Mouse (Mus musculus) erythroblast, embryonic 14.5 days (primary cell): ENCODE measurements around the gene Kank2. TPM values are rescaled to one million over a fixed set of nuclear protein-coding genes. Genes with fewer than 3 reads are reported as not detected.

ENCODE experiments used
- H3K27me3 ChIP-seq: 2 replicates; pipeline ENCODE4 v1.6.1; 2012; ENCODE audit warnings: inconsistent platforms; ENCODE audit not compliant: control insufficient read depth
- H3K36me3 ChIP-seq: 2 replicates; pipeline ENCODE4 v1.6.1; 2012; ENCODE audit warnings: mild to moderate bottlenecking, inconsistent platforms; ENCODE audit not compliant: control insufficient read depth
- H3K4me1 ChIP-seq: 2 replicates; pipeline ENCODE4 v1.6.1; 2012; ENCODE audit warnings: inconsistent platforms; ENCODE audit not compliant: control insufficient read depth
- H3K4me3 ChIP-seq: replicated peaks from 2 replicates; pipeline ENCODE3; 2012; ENCODE audit warnings: moderate library complexity, mild to moderate bottlenecking, inconsistent platforms
- H3K9me3 ChIP-seq: 2 replicates; pipeline ENCODE4 v1.6.1; 2012; ENCODE audit warnings: low read length, inconsistent platforms, mixed read lengths; ENCODE audit not compliant: control insufficient read depth
- GATA1 ChIP-seq: IDR thresholded peaks from 2 replicates; pipeline ENCODE4 v1.6.1; 2012; ENCODE audit warnings: low read length, inconsistent platforms, mixed read lengths
- TAL1 ChIP-seq: IDR thresholded peaks from 3 replicates; pipeline ENCODE4 v1.6.1; 2012; ENCODE audit warnings: low read length, inconsistent platforms, mixed read lengths
- polyA plus RNA-seq: library from polyadenylated mRNA; stranded (reverse); fragments of >175 nt; gene quantifications from 2 replicates; pipeline ENCODE4 v1.2.3, GENCODE M21; 2012

Kank2 gene
- polyA plus RNA-seq, 1 experiment, result 0.02 TPM

DNA sequence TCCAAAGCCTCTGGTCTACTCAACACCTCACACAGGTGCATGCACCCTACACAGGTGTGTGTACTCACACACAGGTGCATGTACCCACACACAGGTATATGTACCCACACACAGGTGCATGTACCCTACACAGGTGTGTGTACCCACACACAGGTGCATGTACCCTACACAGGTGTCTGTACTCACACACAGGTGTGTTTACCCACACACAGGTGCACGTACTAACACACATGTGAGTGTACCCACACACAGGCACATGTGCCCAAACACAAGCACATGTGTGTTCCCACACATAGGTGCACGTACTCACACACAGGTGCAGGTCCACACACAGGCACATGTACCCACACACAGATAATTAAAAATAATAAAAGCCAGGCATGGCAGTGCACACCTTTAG is 39.1 kb upstream of the Kank2 start:
- TF ChIP-seq GATA1 (no peak), TAL1 (no peak)
- Histone ChIP-seq H3K36me3 (peaks cover 9% of the 10 kb centered on the region; the same call in 1 of the 2 replicates), H3K9me3 (no peaks in the 10 kb centered on the region)

GRCm38 (mm10) chr9:21835258-21835912 is 36.8 kb upstream of the Kank2 start, which contains the start of gene Angptl8:
Gene Angptl8, plus strand, starts transcription at chr9:21835510.
- H3K4me1 ChIP-seq, result no peaks in the 10 kb centered on the region
- H3K9me3 ChIP-seq, result no peaks in the 10 kb centered on the region
- no peaks in the 10 kb centered on the region for H3K27me3 ChIP-seq
- TF ChIP-seq TAL1, result no peak
- TF ChIP-seq GATA1, result no peak
- peak within 1 kb of the TSS; percentile 50 for H3K4me3 ChIP-seq
- H3K36me3 ChIP-seq, result peaks cover 9% of the 10 kb centered on the region; the same call in 1 of the 2 replicates

More for the DNA sequence above, 39.1 kb upstream of the Kank2 start:
- H3K4me1 ChIP-seq, result no peaks in the 10 kb centered on the region
- no peak overlapping the region for H3K4me3 ChIP-seq
- H3K27me3 ChIP-seq, result no peaks in the 10 kb centered on the region

- Histone ChIP-seq H3K36me3 (peaks cover 2% of the 10 kb centered on the region; the same call in 1 of the 2 replicates), H3K27me3 (no peaks in the 10 kb centered on the region), H3K4me1 (no peaks in the 10 kb centered on the region), H3K4me3 (no peak overlapping the region), H3K9me3 (no peaks in the 10 kb centered on the region)
- TF ChIP-seq TAL1 (no peak), GATA1 (no peak)
Measured at GRCm38 (mm10) chr9:21831558-21832240, 33.2 kb upstream of the Kank2 start.

DNA sequence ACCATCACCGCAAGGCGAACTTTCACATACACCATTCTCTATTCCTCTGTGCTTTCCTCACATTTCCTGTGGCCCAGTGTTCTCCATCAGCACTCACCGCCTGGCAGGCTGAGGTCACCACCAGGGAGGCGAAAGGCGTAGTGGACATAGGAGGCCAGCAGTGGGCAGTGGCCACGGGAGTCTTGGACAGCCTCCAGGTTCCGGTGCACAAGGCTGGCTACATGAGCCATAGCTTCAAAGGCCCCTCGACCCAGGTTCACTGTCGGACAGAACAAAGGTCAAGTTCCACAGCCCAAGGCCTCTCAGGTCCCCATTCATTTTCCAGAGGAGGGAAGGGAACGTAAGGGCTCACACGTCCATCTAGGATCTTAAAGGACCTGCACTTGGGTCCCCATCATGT is 32.4 kb upstream of the Kank2 start:
- TF ChIP-seq TAL1 (no peak), GATA1 (no peak)
- H3K36me3 ChIP-seq, result peaks cover 2% of the 10 kb centered on the region; the same call in 1 of the 2 replicates
- no peaks in the 10 kb centered on the region for H3K4me1 ChIP-seq
- no peak overlapping the region for H3K4me3 ChIP-seq
- H3K9me3 ChIP-seq, result no peaks in the 10 kb centered on the region
- H3K27me3 ChIP-seq, result no peaks in the 10 kb centered on the region

DNA sequence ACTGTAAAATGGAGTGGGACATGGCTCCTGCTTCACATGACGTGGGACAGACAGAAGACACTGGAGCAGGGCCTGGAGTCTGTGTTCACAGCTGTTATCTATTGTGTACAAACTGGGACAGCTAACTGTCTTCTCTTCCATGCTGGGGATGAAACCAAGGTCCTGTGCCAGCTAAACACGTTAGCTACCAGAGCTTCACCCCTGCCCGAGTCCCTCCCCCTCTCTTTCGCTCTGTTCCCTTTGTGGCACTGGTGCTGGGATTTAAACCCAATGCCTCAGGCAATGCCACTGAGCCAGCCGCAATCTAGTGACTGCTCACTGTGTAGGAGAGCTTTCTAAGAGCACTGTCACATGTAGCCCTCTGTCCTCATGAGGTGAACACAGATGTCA is 31.9 kb upstream of the Kank2 start:
- TF ChIP-seq TAL1 (no peak), GATA1 (no peak)
- Histone ChIP-seq H3K4me3 (no peak overlapping the region), H3K4me1 (no peaks in the 10 kb centered on the region), H3K27me3 (no peaks in the 10 kb centered on the region), H3K36me3 (peaks cover 2% of the 10 kb centered on the region; the same call in 1 of the 2 replicates), H3K9me3 (no peaks in the 10 kb centered on the region)

GRCm38 (mm10) chr9:21829834-21830460 is 31.4 kb upstream of the Kank2 start:
- H3K27me3 ChIP-seq, result no peaks in the 10 kb centered on the region
- H3K36me3 ChIP-seq, result peaks cover 2% of the 10 kb centered on the region; the same call in 1 of the 2 replicates
- no peaks in the 10 kb centered on the region for H3K9me3 ChIP-seq
- H3K4me1 ChIP-seq, result no peaks in the 10 kb centered on the region
- H3K4me3 ChIP-seq, result no peak overlapping the region
- TF ChIP-seq TAL1, result no peak
- no peak for TF ChIP-seq GATA1

GRCm38 (mm10) chr9:21824366-21824765 is 25.8 kb upstream of the Kank2 start:
- Histone ChIP-seq H3K27me3 (no peaks in the 10 kb centered on the region), H3K4me1 (no peaks in the 10 kb centered on the region; the same call in 1 of the 2 replicates), H3K36me3 (no peaks in the 10 kb centered on the region; the same call in 1 of the 2 replicates), H3K4me3 (no peak overlapping the region), H3K9me3 (no peaks in the 10 kb centered on the region)
- TF ChIP-seq TAL1, result no peak
- TF ChIP-seq GATA1, result no peak

- Histone ChIP-seq H3K27me3 (no peaks in the 10 kb centered on the region), H3K4me3 (no peak overlapping the region), H3K36me3 (no peaks in the 10 kb centered on the region; the same call in 1 of the 2 replicates), H3K9me3 (no peaks in the 10 kb centered on the region), H3K4me1 (no peaks in the 10 kb centered on the region; the same call in 1 of the 2 replicates)
- no peak for TF ChIP-seq GATA1
- TF ChIP-seq TAL1, result no peak
Measured at GRCm38 (mm10) chr9:21823957-21824356, 25.4 kb upstream of the Kank2 start.

- Histone ChIP-seq H3K36me3 (no peaks in the 10 kb centered on the region; the same call in 1 of the 2 replicates), H3K27me3 (no peaks in the 10 kb centered on the region), H3K4me3 (no peak overlapping the region), H3K4me1 (no peaks in the 10 kb centered on the region; the same call in 1 of the 2 replicates), H3K9me3 (no peaks in the 10 kb centered on the region)
- TF ChIP-seq GATA1 (no peak), TAL1 (no peak)
Measured at GRCm38 (mm10) chr9:21822686-21823085, 24.1 kb upstream of the Kank2 start.
